Mouse (Mus musculus) spleen, postnatal 36 days (tissue): ENCODE measurements around the gene Cfdp1.

Experiments used
- DNase-seq, 2 experiments: peaks; one replicate each; pipeline ENCODE4 v3.0.0; 2022; ENCODE audit warnings: low spot score in 2 of 2, mixed read lengths in 1 of 2

Gene Cfdp1

DNA sequence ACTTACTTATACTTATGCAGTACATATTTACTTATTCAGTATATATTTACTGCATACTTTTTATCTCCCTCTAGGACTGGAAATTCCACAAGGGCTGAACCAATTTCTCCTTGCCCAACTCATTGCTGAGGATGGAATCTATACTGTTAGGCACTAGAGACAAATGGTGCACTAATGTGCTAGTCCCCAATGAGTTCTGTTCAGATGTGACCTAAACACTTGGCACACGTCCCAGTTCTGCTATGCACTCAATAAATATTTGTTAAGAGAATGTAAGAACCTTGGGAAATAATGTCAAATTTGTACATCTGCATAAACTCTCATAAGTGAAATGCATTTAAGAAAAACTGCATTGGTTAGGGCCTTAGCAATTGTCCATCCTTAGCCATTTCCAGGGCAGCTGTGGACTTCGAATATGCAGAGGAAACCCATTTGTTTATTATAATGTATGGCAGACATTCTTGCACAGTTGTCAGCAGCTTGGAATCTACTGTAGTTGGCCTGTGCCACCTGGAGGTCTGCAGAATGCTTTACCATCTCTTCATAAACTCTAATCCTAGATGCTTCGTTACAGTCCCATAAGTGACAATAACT lies 60.7 kb downstream of the Cfdp1 start:
- no peak for DNase-seq

GRCm38 (mm10) chr8:111789639-111790038 lies 64.5 kb downstream of the Cfdp1 start:
- no peak for DNase-seq

GRCm38 (mm10) chr8:111789200-111789599 lies 64.9 kb downstream of the Cfdp1 start:
- no peak for DNase-seq

DNA sequence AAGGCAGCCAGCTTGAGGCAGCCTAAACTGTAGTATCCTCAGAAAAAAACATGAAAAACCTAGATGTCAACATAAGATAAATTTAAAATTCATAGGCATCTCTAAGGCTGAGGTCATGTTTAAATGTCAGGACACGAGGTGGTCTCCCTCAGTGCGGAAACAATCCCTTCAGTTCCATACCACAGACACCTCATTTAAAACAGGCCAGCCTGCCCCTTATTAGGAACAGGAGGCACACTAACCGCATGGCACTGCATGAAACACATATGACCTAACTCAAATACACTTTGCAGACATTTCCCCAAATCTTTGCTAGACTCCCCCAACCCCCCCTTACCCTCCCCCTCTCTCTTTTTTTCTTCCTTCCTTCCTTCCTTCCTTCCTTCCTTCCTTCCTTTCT lies 65.6 kb downstream of the Cfdp1 start:
- no peak for DNase-seq

DNA sequence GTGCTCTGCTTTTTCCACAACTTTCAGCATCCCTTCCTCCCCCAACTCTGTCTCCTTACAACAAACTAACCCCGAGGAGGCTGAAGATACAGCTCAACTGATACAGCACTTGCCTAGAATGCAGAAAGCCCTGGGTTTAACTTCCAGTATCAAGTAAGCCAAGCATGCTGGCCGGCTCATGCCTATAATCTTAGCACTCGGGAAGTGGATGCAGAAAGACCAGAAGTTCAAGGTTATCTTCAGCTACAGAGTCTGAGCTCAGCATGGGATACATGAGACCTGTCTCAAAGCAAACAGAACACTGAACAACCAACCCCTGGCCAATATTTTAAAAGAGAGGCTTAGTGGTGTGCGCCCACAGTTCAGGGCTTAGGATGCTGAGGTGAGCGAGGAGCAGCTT lies 66.0 kb downstream of the Cfdp1 start:
- DNase-seq = no peak

DNA sequence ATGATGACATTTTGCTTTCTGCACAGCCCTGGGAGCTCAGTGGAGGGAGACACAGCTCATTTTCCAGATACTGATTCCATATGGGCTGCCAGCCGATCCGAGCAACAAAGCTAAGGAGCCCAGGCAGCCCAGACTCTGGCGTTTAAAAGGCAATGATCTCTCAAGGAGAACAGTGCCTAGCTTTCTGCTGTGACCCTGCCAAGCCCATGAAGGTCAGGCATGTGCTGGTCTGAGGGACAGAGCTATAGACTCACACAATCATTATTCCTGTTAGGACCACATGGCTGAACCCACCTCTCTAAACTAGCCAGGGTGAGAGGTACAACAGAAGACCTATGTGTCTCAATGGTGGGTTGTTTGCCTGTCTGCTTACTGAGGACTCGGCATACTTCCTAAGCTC lies 66.4 kb downstream of the Cfdp1 start:
- no peak for DNase-seq

GRCm38 (mm10) chr8:111786701-111787588 lies 67.1 kb downstream of the Cfdp1 start:
- no peak for DNase-seq

GRCm38 (mm10) chr8:111786116-111786515 lies 68.0 kb downstream of the Cfdp1 start:
- DNase-seq = no peak

DNA sequence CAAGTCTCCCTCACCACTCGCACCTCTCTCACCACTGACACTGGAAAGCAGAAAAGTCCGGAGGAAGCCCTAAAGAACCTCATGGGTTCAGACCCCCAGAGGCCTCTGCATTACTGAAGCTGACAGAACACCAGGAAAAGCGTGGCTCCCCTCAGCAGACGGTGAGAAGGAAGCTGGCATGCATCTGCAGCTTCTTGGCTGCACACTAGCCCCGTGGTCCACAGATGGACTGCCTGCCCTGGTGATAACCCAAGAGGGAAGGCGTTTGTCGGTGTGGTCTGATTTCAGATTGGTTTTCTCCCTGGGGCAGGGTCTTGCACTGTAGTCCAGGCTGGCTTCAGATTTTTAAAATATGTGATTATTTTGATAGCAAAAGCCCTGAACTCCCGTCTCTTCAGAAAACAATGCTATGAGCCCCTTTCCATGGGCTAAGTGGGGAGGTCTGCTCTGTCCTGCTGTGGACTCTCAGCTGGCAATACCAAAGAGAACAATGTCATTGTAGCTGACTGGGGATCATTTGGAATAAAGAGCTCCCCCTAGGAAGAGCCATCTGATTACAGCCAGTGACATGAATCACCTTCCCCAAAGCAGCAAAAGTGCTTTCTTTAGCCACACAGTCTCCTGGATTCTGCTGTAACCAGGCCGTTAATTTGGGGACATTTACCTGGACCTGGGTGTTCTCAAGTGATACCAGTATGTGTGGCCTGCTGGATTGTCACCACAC lies 71.3 kb downstream of the Cfdp1 start:
- DNase-seq = no peak

GRCm38 (mm10) chr8:111782161-111782560 lies 71.9 kb downstream of the Cfdp1 start:
- no peak for DNase-seq

DNA sequence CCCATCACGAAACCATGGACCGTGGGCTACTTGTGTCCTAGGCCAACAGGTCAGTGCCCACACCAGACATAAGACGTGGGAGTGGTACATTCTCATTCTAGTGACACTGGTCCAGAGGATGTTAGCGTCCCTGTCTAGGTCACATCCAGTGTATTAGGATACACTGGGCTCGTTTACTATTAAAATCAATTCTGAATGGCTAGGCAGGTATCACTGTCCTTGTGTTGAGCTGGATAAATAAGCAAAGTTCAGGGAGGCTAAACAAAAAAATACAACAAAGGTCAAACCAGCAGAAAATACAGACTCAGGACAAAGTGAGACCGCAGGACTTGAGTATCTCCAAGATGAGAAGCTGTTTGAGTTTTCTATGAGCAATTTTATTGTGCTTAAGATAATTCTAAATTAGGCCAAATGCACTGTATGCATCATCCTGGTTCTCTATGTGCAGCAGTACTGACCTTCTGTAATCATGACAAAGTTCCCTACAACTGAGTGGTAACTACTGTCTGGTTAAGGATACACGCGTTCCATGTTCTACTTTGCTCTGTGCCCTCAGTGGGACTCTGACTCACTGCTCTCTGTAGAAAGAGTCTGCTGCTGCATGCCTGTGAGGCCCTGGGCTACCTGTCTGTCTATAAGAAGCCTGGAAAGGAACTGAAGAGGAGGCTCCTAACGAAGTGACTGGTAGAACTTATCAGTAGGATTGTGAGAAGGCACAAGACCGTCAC lies 73.2 kb downstream of the Cfdp1 start:
- no peak for DNase-seq

GRCm38 (mm10) chr8:111779690-111780089 lies 74.4 kb downstream of the Cfdp1 start:
- DNase-seq = no peak

DNA sequence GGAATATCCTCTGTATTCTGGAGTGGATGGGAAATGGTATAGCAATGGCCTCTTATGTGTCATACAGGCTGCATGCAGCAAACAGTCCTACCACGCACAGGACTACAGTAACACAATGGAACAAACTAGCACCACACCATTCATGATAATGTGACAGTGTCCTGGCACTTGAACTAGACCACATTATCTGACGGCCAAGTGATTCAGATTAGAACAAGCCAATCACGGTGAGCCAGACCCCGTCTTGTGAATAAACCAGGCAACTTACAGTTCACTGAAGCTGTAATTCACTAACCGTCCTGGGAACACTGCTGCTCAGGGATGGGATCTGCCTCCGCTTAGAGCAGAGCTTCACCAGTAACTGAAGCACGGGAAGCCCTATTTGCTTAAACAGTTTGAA lies 75.3 kb downstream of the Cfdp1 start:
- DNase-seq = no peak

GRCm38 (mm10) chr8:111776492-111776891 lies 77.6 kb downstream of the Cfdp1 start:
- DNase-seq = no peak

GRCm38 (mm10) chr8:111775766-111776165 lies 78.3 kb downstream of the Cfdp1 start:
- DNase-seq = no peak

- no peak for DNase-seq
Observed at GRCm38 (mm10) chr8:111773476-111773875, 80.6 kb downstream of the Cfdp1 start.

GRCm38 (mm10) chr8:111773057-111773456 lies 81.0 kb downstream of the Cfdp1 start:
- DNase-seq = no peak

GRCm38 (mm10) chr8:111772083-111772482 lies 82.0 kb downstream of the Cfdp1 start:
- no peak for DNase-seq

DNA sequence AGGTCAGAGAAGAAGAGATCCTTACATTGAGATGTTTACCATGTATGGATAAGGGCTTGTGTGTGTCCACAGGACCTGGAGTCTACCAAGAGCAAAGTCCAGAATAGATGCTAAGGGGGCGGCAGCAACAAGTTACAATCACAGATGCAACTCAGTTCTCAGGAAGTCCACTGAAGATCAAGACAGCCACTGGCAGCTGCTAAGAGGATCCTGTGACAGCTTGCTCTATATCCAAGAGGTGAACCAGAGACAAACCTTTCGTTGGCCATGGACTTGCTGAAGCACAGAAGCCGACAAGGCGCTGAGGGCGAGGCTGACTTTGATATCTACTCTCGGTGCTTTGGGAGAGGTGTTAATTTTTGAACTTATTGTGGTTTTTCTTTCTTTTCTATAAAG lies 82.5 kb downstream of the Cfdp1 start:
- no peak for DNase-seq

GRCm38 (mm10) chr8:111770958-111771624 lies 83.0 kb downstream of the Cfdp1 start:
- DNase-seq = no peak

GRCm38 (mm10) chr8:111769764-111770428 lies 84.2 kb downstream of the Cfdp1 start:
- no peak for DNase-seq
